ENCODE assay signal across 11 mouse cellular contexts in the genomic region with DNA sequence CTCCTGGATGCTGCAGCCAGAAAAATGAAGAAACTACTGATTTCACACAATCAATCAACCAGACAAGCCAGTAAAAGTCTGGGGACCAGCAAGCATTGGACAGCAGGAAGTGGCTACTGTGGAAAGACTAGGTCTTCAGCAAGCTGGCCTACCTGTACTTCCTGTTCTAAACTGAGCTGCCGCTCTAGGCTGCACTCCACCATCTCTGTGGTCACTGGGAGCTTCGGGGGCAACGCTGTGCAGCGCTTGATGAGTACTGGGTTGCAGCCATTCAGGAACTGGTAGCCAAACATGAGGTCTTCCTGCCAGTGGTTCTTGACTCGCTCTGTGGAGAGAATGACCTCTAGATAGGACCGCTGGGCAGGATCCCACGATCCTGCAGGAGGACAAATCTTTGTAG.
"Had no signal": no experiment of that assay in that cellular context is flagged by ENCODE, and none has a peak within 500 bp of the region (broad histone marks: within the 10 kb centered on the region; RNA-seq: fewer than 3 reads in every experiment).

No protein-coding gene starts in this region.

- H3K4me1 ChIP-seq: limb, embryonic 10.5 days; limb, embryonic 13.5 days; liver, embryonic 13.5 days; midbrain, embryonic 10.5 days; stomach, embryonic 15.5 days had no signal

- H3K27me3 ChIP-seq: limb, embryonic 13.5 days; liver, embryonic 13.5 days; megakaryocyte, embryonic 14.5 days had no signal

- H3K36me3 ChIP-seq: limb, embryonic 10.5 days; limb, embryonic 13.5 days; liver, embryonic 13.5 days; midbrain, embryonic 10.5 days; stomach, embryonic 15.5 days had no signal

- H3K27ac ChIP-seq: layer of hippocampus, adult 2 months; limb, embryonic 10.5 days; limb, embryonic 13.5 days; liver, embryonic 13.5 days; midbrain, embryonic 10.5 days; stomach, embryonic 15.5 days had no signal

- DNase-seq: layer of hippocampus, adult 9-11 months; liver; liver, embryonic 13.5 days; lung, adult 2 months had no signal

- H3K4me3 ChIP-seq: layer of hippocampus, adult 2 months; limb, embryonic 10.5 days; limb, embryonic 13.5 days; liver, embryonic 13.5 days; megakaryocyte, embryonic 14.5 days; midbrain, embryonic 10.5 days; stomach, embryonic 15.5 days had no signal

- ATAC-seq: intestine, embryonic 16.5 days had no signal

- H3K9ac ChIP-seq: limb, embryonic 13.5 days; liver, embryonic 13.5 days; stomach, embryonic 15.5 days had no signal
